In genomic region chr7:110753926-110754330, GRCm38 (mm10) we compare ENCODE assay signal across 13 mouse cellular contexts. TPM values are rescaled to one million over a fixed set of nuclear protein-coding genes. Genes with fewer than 3 reads are reported as not detected.
DNase-seq lines count a peak whose midpoint lies in the region; ATAC-seq and TF ChIP-seq lines count a peak whose summit lies in the region.
"Had no signal": no experiment of that assay in that cellular context is flagged by ENCODE, and none has a peak within 500 bp of the region (broad histone marks: within the 10 kb centered on the region; RNA-seq: fewer than 3 reads in every experiment).

No protein-coding gene starts in this region.

- H3K27ac ChIP-seq in forebrain, embryonic 10.5 days, result peak overlapping the region; percentile 8; the same call in 1 of the 2 replicates
- no peak overlapping the region for H3K27ac ChIP-seq in forebrain, embryonic 13.5 days
- H3K27ac ChIP-seq in midbrain, embryonic 10.5 days (replicated peaks), result 0 out of 2 replicates have a peak overlapping the region, but pooled peaks have one; percentile 24
- no peak overlapping the region for H3K27ac ChIP-seq in midbrain, postnatal 0 days (ENCODE audit: low read depth, low read length)
- no peak overlapping the region for H3K27ac ChIP-seq in kidney, embryonic 14.5 days (ENCODE audit: low read depth, low read length)
- H3K27ac ChIP-seq: embryonic facial prominence, embryonic 15.5 days; liver, embryonic 14.5 days; neural tube, embryonic 12.5 days had no signal

- no peak for ATAC-seq in forebrain, embryonic 13.5 days
- ATAC-seq in midbrain, postnatal 0 days (ENCODE audit: low FRiP score), result no peak
- ATAC-seq in kidney, embryonic 14.5 days (ENCODE audit: low FRiP score, low TSS enrichment), result peak; percentile 74; the same call in 1 of the 2 replicates

- H3K36me3 ChIP-seq in forebrain, embryonic 10.5 days (replicated peaks), result no peaks in the 10 kb centered on the region
- H3K36me3 ChIP-seq in forebrain, embryonic 13.5 days (ENCODE audit: poor library complexity, severe bottlenecking), result no peaks in the 10 kb centered on the region
- H3K36me3 ChIP-seq in midbrain, embryonic 10.5 days, result no peaks in the 10 kb centered on the region
- no peaks in the 10 kb centered on the region for H3K36me3 ChIP-seq in midbrain, postnatal 0 days (ENCODE audit: insufficient read depth, low read length)
- H3K36me3 ChIP-seq in kidney, embryonic 14.5 days (ENCODE audit: control insufficient read depth, insufficient read depth, low read length), result no peaks in the 10 kb centered on the region
- H3K36me3 ChIP-seq: embryonic facial prominence, embryonic 15.5 days; neural tube, embryonic 12.5 days had no signal

- H3K4me1 ChIP-seq in forebrain, embryonic 10.5 days, result peaks cover 36% of the 10 kb centered on the region
- no peaks in the 10 kb centered on the region for H3K4me1 ChIP-seq in forebrain, embryonic 13.5 days
- peaks cover 24% of the 10 kb centered on the region for H3K4me1 ChIP-seq in midbrain, embryonic 10.5 days
- H3K4me1 ChIP-seq in midbrain, postnatal 0 days (ENCODE audit: insufficient read depth, low read length), result no peaks in the 10 kb centered on the region
- peaks cover 18% of the 10 kb centered on the region for H3K4me1 ChIP-seq in kidney, embryonic 14.5 days (ENCODE audit: control insufficient read depth, insufficient read depth, low read length)
- H3K4me1 ChIP-seq: neural tube, embryonic 12.5 days had no signal

- WGBS in forebrain, embryonic 10.5 days, result 32% methylated on average over 5 of the region's 5 CpGs
- 38% methylated on average over 5 of the region's 5 CpGs for WGBS in forebrain, embryonic 13.5 days
- 23% methylated on average over 5 of the region's 5 CpGs for WGBS in midbrain, embryonic 10.5 days
- 22% methylated on average over 5 of the region's 5 CpGs for WGBS in midbrain, postnatal 0 days
- 22% methylated on average over 5 of the region's 5 CpGs for WGBS in kidney, embryonic 14.5 days

- no peaks in the 10 kb centered on the region for H3K27me3 ChIP-seq in forebrain, embryonic 10.5 days (ENCODE audit: poor library complexity, severe bottlenecking)
- H3K27me3 ChIP-seq in forebrain, embryonic 13.5 days, result no peaks in the 10 kb centered on the region
- no peaks in the 10 kb centered on the region for H3K27me3 ChIP-seq in midbrain, embryonic 10.5 days (ENCODE audit: low read depth, poor library complexity, severe bottlenecking)
- H3K27me3 ChIP-seq in midbrain, postnatal 0 days (ENCODE audit: insufficient read depth, low read length), result no peaks in the 10 kb centered on the region
- no peaks in the 10 kb centered on the region for H3K27me3 ChIP-seq in kidney, embryonic 14.5 days (ENCODE audit: control insufficient read depth, insufficient read depth, low read length)
- H3K27me3 ChIP-seq: embryonic facial prominence, embryonic 15.5 days; neural tube, embryonic 12.5 days had no signal

- H3K4me3 ChIP-seq in forebrain, embryonic 10.5 days, result no peak overlapping the region
- no peak overlapping the region for H3K4me3 ChIP-seq in forebrain, embryonic 13.5 days
- no peak overlapping the region for H3K4me3 ChIP-seq in midbrain, embryonic 10.5 days
- H3K4me3 ChIP-seq in midbrain, postnatal 0 days (ENCODE audit: low read depth, low read length), result no peak overlapping the region
- no peak overlapping the region for H3K4me3 ChIP-seq in kidney, embryonic 14.5 days (ENCODE audit: low read length)
- H3K4me3 ChIP-seq: embryonic facial prominence, embryonic 15.5 days; neural tube, embryonic 12.5 days had no signal

- no peaks in the 10 kb centered on the region for H3K9me3 ChIP-seq in forebrain, embryonic 10.5 days
- H3K9me3 ChIP-seq in forebrain, embryonic 13.5 days (replicated peaks), result no peaks in the 10 kb centered on the region
- H3K9me3 ChIP-seq in midbrain, embryonic 10.5 days (replicated peaks), result no peaks in the 10 kb centered on the region
- H3K9me3 ChIP-seq in midbrain, postnatal 0 days (ENCODE audit: low read length), result no peaks in the 10 kb centered on the region
- H3K9me3 ChIP-seq in kidney, embryonic 14.5 days (ENCODE audit: control insufficient read depth, low read length), result 0 out of 2 replicates have a peak, but pooled peaks cover 2% of the 10 kb centered on the region
- H3K9me3 ChIP-seq: embryonic facial prominence, embryonic 15.5 days; neural tube, embryonic 12.5 days had no signal

- DNase-seq in forebrain, embryonic 10.5 days (ENCODE audit: extremely low spot score, low spot score), result peak; percentile 33
- DNase-seq in midbrain, embryonic 10.5 days (ENCODE audit: low spot score), result peak; percentile 48
- DNase-seq in midbrain, postnatal 0 days (ENCODE audit: low spot score), result no peak
- DNase-seq in yolk sac, embryonic 10.5 days (ENCODE audit: low spot score), result peak; percentile 52
- DNase-seq in adrenal gland, postnatal 36 days, result no peak
- DNase-seq in spleen, adult 12 weeks (ENCODE audit: low spot score), result no peak
- DNase-seq: adrenal gland, adult 8-10 months; thymus, adult 18-20 months had no signal

- no peak overlapping the region for H3K4me2 ChIP-seq in forebrain, embryonic 13.5 days
- H3K4me2 ChIP-seq in midbrain, postnatal 0 days (ENCODE audit: low read depth, low read length, poor library complexity, severe bottlenecking), result no peak overlapping the region
- H3K4me2 ChIP-seq in kidney, embryonic 14.5 days (replicated peaks; ENCODE audit: low read depth, low read length), result no peak overlapping the region
- H3K4me2 ChIP-seq: embryonic facial prominence, embryonic 15.5 days; neural tube, embryonic 12.5 days had no signal

- H3K9ac ChIP-seq in forebrain, embryonic 13.5 days, result no peak overlapping the region
- no peak overlapping the region for H3K9ac ChIP-seq in midbrain, postnatal 0 days (replicated peaks; ENCODE audit: low read length, poor library complexity, severe bottlenecking)
- H3K9ac ChIP-seq in kidney, embryonic 14.5 days (ENCODE audit: low read depth, low read length), result no peak overlapping the region
- H3K9ac ChIP-seq: embryonic facial prominence, embryonic 15.5 days; liver, embryonic 14.5 days; neural tube, embryonic 12.5 days had no signal

- no peak for TF ChIP-seq CTCF in midbrain, postnatal 0 days (IDR thresholded peaks at IDR 0.05)

RNA-seq across cellular contexts. Expression of gene Ampd3, which starts 14.1 kb away (rescaled TPM):
- 1.2 and 1.5 TPM in 2 replicates for polyA plus RNA-seq in forebrain, embryonic 10.5 days (2016; fragmentation: Nextera tagmentation; extraction: Ambion mirVana)
- polyA plus RNA-seq in forebrain, embryonic 13.5 days (2015; fragmentation: Nextera tagmentation; extraction: Ambion mirVana), result 1.5 TPM in 2 replicates
- 0.81 and 0.95 TPM in 2 replicates for polyA plus RNA-seq in midbrain, embryonic 10.5 days (2016; fragmentation: Nextera tagmentation; extraction: Ambion mirVana)
- total RNA-seq in midbrain, postnatal 0 days (2014; rRNA removed), result 20.6 and 22.7 TPM in 2 replicates
- polyA plus RNA-seq in midbrain, postnatal 0 days (2015; fragmentation: Nextera tagmentation; extraction: Ambion mirVana), result 13.2 and 16.2 TPM in 2 replicates
- polyA plus RNA-seq in kidney, embryonic 14.5 days (2014; fragmentation: Nextera tagmentation; extraction: Ambion mirVana), result 3.2 and 4.5 TPM in 2 replicates
- total RNA-seq in adrenal gland, postnatal 36 days (2021), result 10 to 100 TPM; 13.9 to 14.7 TPM

Comparison
In these comparisons a context has a peak if more than half of its experiments do, and no peak if none do; other contexts are left out.
1. DNase-seq: peak in forebrain, embryonic 10.5 days (single experiment), midbrain, embryonic 10.5 days (single experiment) and yolk sac, embryonic 10.5 days (single experiment); none in midbrain, postnatal 0 days (single experiment), adrenal gland, postnatal 36 days (0 of 2) and spleen, adult 12 weeks (single experiment).
2. H3K27ac ChIP-seq: peak in forebrain, embryonic 10.5 days (single experiment) and midbrain, embryonic 10.5 days (single experiment); none in forebrain, embryonic 13.5 days (single experiment), midbrain, postnatal 0 days (single experiment) and kidney, embryonic 14.5 days (single experiment).